Mouse (Mus musculus) ES-E14 (cell line): ENCODE measurements around the gene Nup188. TPM values are rescaled to one million over a fixed set of nuclear protein-coding genes. Genes with fewer than 3 reads are reported as not detected.

Experiments
- DNase-seq: peaks from one replicate; pipeline ENCODE4 v3.0.0-alpha.2; 2013; ENCODE audit warnings: low read depth, low spot score
- H3K27ac ChIP-seq: 2 replicates; pipeline ENCODE4 v1.5.1; 2012; ENCODE audit warnings: low read depth, mild to moderate bottlenecking, low read length, moderate library complexity, mixed read lengths; ENCODE audit not compliant: poor library complexity, insufficient read depth, severe bottlenecking
- H3K36me3 ChIP-seq: 2 replicates; pipeline ENCODE4 v1.6.1; 2012; ENCODE audit warnings: mild to moderate bottlenecking, low read length, moderate library complexity, mixed read lengths; ENCODE audit not compliant: control insufficient read depth, poor library complexity, insufficient read depth, severe bottlenecking
- H3K4me1 ChIP-seq, 2 experiments: fragments of 150-350 bp in 1 of 2; sonication (generic) in 1 of 2; 2 replicates each; pipeline ENCODE4 v1.6.1; 2012; ENCODE audit warnings: low read length in 2 of 2, mild to moderate bottlenecking in 1 of 2, mixed read lengths in 1 of 2; ENCODE audit not compliant: control insufficient read depth in 2 of 2, insufficient read depth in 2 of 2, poor library complexity in 1 of 2
- H3K4me3 ChIP-seq, 2 experiments: fragments of 150-350 bp in 1 of 2; sonication (generic) in 1 of 2; 2 replicates each; pipeline ENCODE4 v1.5.1; 2012; ENCODE audit warnings: low read length in 2 of 2, low read depth in 1 of 2, mild to moderate bottlenecking in 1 of 2, mixed read lengths in 1 of 2; ENCODE audit not compliant: insufficient read depth in 1 of 2, poor library complexity in 1 of 2, severe bottlenecking in 1 of 2
- H3K9ac ChIP-seq: 2 replicates; pipeline ENCODE4 v1.6.1; 2012; ENCODE audit warnings: low read depth, mild to moderate bottlenecking, low read length, mixed read lengths; ENCODE audit not compliant: poor library complexity, insufficient read depth, severe bottlenecking
- H3K9me3 ChIP-seq: fragments of 150-350 bp; sonication (generic); 2 replicates; pipeline ENCODE4 v1.6.1; 2012; ENCODE audit warnings: low read depth, mild to moderate bottlenecking, low read length; ENCODE audit not compliant: control insufficient read depth, insufficient read depth
- CHD2 ChIP-seq: IDR thresholded peaks from 2 replicates; pipeline ENCODE4 v1.6.1; 2014; ENCODE audit warnings: mild to moderate bottlenecking, low read depth, low read length, inconsistent platforms
- HCFC1 ChIP-seq: IDR thresholded peaks from 2 replicates; pipeline ENCODE4 v1.6.1; 2012; ENCODE audit warnings: low read length, inconsistent platforms, borderline replicate concordance; ENCODE audit not compliant: insufficient read depth
- MAFK ChIP-seq: IDR thresholded peaks from 2 replicates; pipeline ENCODE4 v1.6.1; 2014; ENCODE audit warnings: mild to moderate bottlenecking, low read depth, low read length, inconsistent platforms; ENCODE audit not compliant: insufficient read depth
- ZC3H11A ChIP-seq: IDR thresholded peaks from 2 replicates; pipeline ENCODE4 v1.6.1; 2012; ENCODE audit warnings: low read depth, mild to moderate bottlenecking, inconsistent platforms, low read length, borderline replicate concordance
- ZNF384 ChIP-seq: IDR thresholded peaks from 2 replicates; pipeline ENCODE4 v1.6.1; 2012; ENCODE audit warnings: low read depth, low read length, inconsistent platforms
- in situ Hi-C, 2 experiments: fragments of 600-800 bp; cut with MboI; formaldehyde crosslinking; loops; one replicate each; pipeline ENCODE4 v1.15.1; 2025; ENCODE audit warnings: low sequenced_read_pairs in 2 of 2, inconsistent platforms in 1 of 2; ENCODE audit not compliant: unreplicated experiment in 2 of 2
- total RNA-seq: library from RNA; depleted of rRNA; stranded (reverse); fragments of 300-350 nt; gene quantifications from 2 replicates; pipeline ENCODE4 v1.2.3, GENCODE M21; 2012

Gene Nup188
- total RNA-seq, 1 experiment: 84.5 TPM

DNA sequence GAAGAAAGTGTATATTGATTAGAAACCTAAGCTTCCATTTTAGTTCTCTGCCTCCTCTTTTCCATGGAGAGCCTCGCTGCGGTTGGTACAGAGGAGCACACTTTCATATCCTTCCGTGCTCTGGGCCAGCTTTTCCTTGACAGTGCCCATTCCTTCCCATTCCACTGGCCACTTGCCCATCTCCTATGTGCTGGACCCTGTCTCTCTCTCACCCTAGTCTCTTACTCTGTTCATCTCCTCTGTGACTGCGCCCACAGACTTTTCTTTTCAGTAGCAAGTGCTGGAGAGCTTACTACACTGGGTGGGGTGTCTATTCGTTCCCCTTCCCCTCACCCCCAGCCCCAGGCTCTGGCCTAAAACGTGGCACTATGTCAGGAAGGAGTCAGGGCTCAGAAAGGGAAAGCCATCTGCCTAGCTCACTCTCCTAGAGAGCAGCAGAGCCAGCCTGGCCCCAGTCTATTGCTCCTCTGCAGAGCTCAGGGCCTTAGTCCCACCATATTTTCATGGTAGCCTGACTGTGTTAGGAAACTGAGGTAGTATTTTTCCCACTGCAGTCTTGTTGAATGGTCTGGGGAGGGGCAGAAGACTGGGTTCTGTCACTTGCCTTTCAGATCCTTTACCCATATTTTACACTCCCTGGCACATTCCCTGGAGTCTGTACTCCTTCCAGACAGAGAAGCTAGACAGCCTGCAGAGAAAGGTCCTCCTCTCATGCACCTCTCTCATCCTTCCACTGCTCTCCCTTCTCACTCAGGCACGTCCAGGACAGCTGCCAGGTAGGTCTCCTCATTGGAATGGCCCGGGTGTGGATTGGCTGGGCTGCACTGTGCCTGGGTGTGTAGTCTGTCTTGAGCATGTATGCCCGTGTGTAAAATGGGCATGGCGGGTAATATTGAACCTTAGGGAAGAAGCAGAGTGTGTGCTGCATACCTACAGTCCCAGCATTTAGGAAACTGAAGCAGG is 35.8 kb upstream of the Nup188 start:
- H3K4me1 ChIP-seq: peaks cover 4 to 21% of the 10 kb centered on the region in 2 experiments
- no peaks in the 10 kb centered on the region for H3K9me3 ChIP-seq
- in situ Hi-C loops: no loop called here
- H3K36me3 ChIP-seq: peaks cover 12% of the 10 kb centered on the region
- no peak overlapping the region for H3K4me3 ChIP-seq
- TF ChIP-seq MAFK (no peak), CHD2 (no peak), HCFC1 (no peak), ZC3H11A (no peak), ZNF384 (no peak)
- no peak overlapping the region for H3K9ac ChIP-seq
- no peak overlapping the region for H3K27ac ChIP-seq
- DNase-seq: no peak

DNA sequence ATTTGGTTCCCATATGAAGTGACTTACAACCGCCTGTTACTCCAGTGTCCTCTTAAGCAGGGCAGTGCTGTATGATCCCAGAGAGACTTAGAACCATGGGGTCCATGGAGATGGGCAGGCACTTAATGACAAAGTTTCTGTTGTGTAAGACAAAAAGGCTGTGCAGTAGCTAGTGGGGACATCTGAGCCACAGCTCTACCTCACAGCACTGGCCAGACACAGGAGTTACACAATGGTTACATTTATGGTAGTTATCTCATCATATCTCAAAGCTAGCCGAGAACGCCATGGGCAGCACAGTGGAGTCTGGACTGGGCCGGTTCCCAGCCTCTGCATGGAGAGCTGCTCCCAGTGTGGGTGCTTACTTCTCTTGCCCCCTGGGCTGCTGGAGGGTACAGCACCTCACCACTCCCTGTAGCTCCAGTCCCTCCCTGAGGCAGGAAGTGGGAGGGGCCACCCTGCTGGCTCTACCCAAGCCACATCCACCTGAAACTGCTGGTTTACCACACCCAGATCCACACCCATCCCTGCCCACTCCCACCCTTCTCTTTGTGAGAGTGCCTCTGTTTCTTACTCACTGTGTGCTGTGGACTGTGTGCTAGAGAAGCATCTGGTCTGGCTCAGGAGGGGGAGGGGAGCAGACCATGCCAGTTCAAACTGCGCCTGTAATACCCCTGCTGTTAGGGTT is 34.6 kb upstream of the Nup188 start:
- TF ChIP-seq HCFC1 (no peak), CHD2 (no peak), ZNF384 (no peak), MAFK (no peak), ZC3H11A (no peak)
- Histone ChIP-seq H3K4me1 (peaks cover 4 to 21% of the 10 kb centered on the region in 2 experiments), H3K4me3 (no peak overlapping the region), H3K36me3 (peaks cover 23% of the 10 kb centered on the region), H3K27ac (peak overlapping the region; percentile 11), H3K9me3 (no peaks in the 10 kb centered on the region), H3K9ac (no peak overlapping the region)
- peak; percentile 56 for DNase-seq
- in situ Hi-C loops: no loop called here

DNA sequence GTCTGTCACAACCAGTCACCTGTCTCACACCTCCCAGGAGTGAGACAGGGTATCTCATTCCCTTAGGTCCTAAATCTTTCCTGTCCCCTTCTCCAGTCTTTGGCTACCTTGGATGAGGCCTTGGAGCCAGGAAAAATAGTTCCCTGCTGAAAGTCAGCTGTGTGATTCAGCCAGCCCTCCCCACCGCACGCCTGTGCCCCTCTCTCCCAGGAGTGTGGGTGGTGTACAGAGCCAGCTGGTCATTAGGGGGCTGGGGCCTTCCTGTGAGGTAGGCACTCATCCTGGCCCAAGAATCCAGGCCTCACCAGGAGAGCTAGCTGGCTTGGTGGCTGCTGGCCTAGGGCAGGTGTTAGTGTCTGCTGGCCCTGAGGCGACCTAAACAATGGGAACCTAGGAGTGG is 33.7 kb upstream of the Nup188 start:
- TF ChIP-seq ZC3H11A (no peak), CHD2 (no peak), MAFK (no peak), HCFC1 (no peak), ZNF384 (no peak)
- H3K4me3 ChIP-seq: no peak overlapping the region
- H3K9me3 ChIP-seq: no peaks in the 10 kb centered on the region
- peaks cover 33% of the 10 kb centered on the region for H3K36me3 ChIP-seq
- no peak for DNase-seq
- peaks cover 4 to 21% of the 10 kb centered on the region in 2 experiments for H3K4me1 ChIP-seq
- no peak overlapping the region for H3K27ac ChIP-seq
- in situ Hi-C loops: no loop called here
- no peak overlapping the region for H3K9ac ChIP-seq

DNA sequence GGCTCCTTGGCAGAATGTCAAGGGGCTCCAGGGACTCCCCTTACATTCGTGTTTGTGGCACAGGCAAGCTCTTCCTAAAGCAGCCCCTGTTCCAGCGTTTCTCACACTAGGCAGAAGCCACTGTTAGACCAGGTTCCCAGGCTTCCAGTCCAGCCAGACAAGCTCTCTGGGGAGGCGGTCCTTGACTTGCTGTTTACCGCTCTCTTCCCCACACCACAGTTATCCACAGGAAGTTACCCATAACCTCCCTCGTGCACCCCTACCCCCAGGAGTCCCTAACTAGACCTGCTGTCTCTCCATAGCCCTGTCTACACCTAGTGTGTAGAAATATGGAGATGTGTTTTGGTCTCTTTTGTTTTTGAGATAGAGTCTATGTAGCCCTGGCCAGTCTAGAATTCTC is 32.4 kb upstream of the Nup188 start:
- H3K9ac ChIP-seq: no peak overlapping the region
- H3K27ac ChIP-seq: no peak overlapping the region
- H3K36me3 ChIP-seq: peaks cover 33% of the 10 kb centered on the region
- TF ChIP-seq MAFK (no peak), HCFC1 (no peak), CHD2 (no peak), ZNF384 (no peak), ZC3H11A (no peak)
- in situ Hi-C loops: no loop called here
- H3K4me1 ChIP-seq: peaks cover 4 to 24% of the 10 kb centered on the region in 2 experiments
- no peak for DNase-seq
- H3K9me3 ChIP-seq: no peaks in the 10 kb centered on the region
- H3K4me3 ChIP-seq: no peak overlapping the region
